Mouse (Mus musculus): Measurements from ENCODE around the gene Glul. TPM values are rescaled to one million over a fixed set of nuclear protein-coding genes. Genes with fewer than 3 reads are reported as not detected.

The Glul gene
- polyA plus RNA-seq, 1 experiment from 2014 or later, result 174 TPM

- H3K4me2 ChIP-seq, result no peak overlapping the region
- no peak overlapping the region for H3K4me3 ChIP-seq
- no peaks in the 10 kb centered on the region for H3K4me1 ChIP-seq
- H3K36me3 ChIP-seq (replicated peaks), result peaks cover 5% of the 10 kb centered on the region; the same call in 1 of the 2 replicates
- H3K27ac ChIP-seq, result no peak overlapping the region
- no peak for ATAC-seq (replicated peaks)
- no peaks in the 10 kb centered on the region for H3K27me3 ChIP-seq (replicated peaks)
- 85% methylated on average over 3 of the region's 3 CpGs for whole genome bisulfite sequencing
- no peaks in the 10 kb centered on the region for H3K9me3 ChIP-seq
- no peak overlapping the region for H3K9ac ChIP-seq
Observed at GRCm38 (mm10) chr1:153913869-153914268, 14.1 kb downstream of the Glul start.

DNA sequence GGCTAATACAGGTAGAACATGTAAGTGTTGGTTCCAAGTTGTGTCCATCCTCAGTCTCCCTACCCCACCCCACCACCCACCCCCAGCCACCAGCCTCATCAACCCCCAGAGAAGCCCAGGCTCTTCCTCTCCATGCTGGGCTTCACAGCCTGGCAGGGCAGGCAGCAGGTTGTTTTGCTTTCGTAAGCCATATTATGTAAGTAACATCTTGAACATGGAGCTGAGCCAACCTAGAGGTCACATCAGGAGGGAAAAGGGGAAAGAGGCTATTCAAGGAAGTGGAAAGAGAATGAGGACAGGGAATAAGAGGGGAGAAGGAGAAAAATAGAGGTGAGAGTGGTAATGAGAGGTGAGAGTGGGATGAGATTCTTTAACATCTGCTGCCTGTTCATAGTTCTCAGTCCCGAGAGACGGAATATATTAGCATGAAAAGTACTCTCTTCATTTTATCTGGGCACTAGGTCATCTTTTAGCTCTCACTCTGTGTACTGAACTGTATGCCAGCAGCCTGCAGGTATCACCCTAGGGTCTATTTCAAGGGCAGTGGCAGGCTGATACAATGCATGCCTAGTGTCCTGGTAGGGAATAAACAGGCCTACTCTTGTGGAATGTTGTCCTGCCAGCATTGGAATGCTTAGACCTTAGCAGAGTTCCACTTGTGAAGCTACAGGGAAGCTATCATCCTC, 18.9 kb downstream of the Glul start:
- H3K9ac ChIP-seq, result no peak overlapping the region
- no peaks in the 10 kb centered on the region for H3K9me3 ChIP-seq
- no peak for ATAC-seq (replicated peaks)
- H3K36me3 ChIP-seq (replicated peaks), result no peaks in the 10 kb centered on the region
- H3K4me1 ChIP-seq, result no peaks in the 10 kb centered on the region
- H3K27ac ChIP-seq, result no peak overlapping the region
- no peaks in the 10 kb centered on the region for H3K27me3 ChIP-seq (replicated peaks)
- H3K4me2 ChIP-seq, result no peak overlapping the region
- H3K4me3 ChIP-seq, result no peak overlapping the region
- WGBS, result 71% methylated on average over 3 of the region's 3 CpGs

- Histone ChIP-seq H3K27me3 (replicated peaks) (no peaks in the 10 kb centered on the region), H3K27ac (no peak overlapping the region), H3K4me1 (no peaks in the 10 kb centered on the region), H3K4me2 (no peak overlapping the region), H3K36me3 (replicated peaks) (no peaks in the 10 kb centered on the region), H3K9me3 (no peaks in the 10 kb centered on the region), H3K9ac (no peak overlapping the region), H3K4me3 (no peak overlapping the region)
- no peak for ATAC-seq (replicated peaks)
- 99% methylated on average over 3 of the region's 3 CpGs for WGBS
Observed at GRCm38 (mm10) chr1:153921642-153922041, 21.9 kb downstream of the Glul start.

DNA sequence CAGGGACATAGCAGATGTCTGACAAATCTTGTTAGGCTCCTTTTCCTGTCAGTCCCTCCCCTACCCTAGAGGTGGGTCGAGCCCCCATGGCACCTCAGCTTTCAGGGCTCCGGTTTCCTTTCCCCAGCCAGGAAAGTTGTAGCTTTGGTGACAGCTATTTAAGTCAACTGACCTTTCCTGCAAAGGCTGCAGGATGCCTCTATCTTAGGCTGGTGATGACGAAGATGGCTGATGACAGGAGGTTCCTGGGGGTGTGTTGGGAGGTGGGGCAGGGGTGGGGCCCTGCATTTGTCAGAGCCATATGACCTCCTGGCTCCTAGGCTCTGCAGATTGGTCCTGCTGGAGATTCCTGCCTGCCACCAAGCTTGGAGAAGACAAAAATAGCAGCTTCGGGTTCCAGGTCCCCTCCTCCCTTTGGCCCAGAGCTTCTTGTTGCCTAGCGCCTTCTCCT, 22.9 kb downstream of the Glul start:
- WGBS, result 69% methylated on average over 5 of the region's 5 CpGs
- no peak for ATAC-seq (replicated peaks)

GRCm38 (mm10) chr1:153924395-153925385, 24.9 kb downstream of the Glul start:
- no peak overlapping the region for H3K9ac ChIP-seq
- no peak overlapping the region for H3K27ac ChIP-seq
- no peak for ATAC-seq (replicated peaks)
- H3K36me3 ChIP-seq (replicated peaks), result no peaks in the 10 kb centered on the region
- WGBS, result 86% methylated on average over 6 of the region's 6 CpGs
- no peaks in the 10 kb centered on the region for H3K27me3 ChIP-seq (replicated peaks)
- H3K9me3 ChIP-seq, result no peaks in the 10 kb centered on the region
- H3K4me3 ChIP-seq, result no peak overlapping the region
- H3K4me1 ChIP-seq, result no peaks in the 10 kb centered on the region
- H3K4me2 ChIP-seq, result no peak overlapping the region

More for the DNA sequence above, 22.9 kb downstream of the Glul start:
- Histone ChIP-seq H3K4me2 (no peak overlapping the region), H3K4me3 (no peak overlapping the region), H3K9me3 (no peaks in the 10 kb centered on the region), H3K9ac (no peak overlapping the region), H3K4me1 (no peaks in the 10 kb centered on the region), H3K27me3 (replicated peaks) (no peaks in the 10 kb centered on the region), H3K27ac (no peak overlapping the region), H3K36me3 (replicated peaks) (no peaks in the 10 kb centered on the region)

DNA sequence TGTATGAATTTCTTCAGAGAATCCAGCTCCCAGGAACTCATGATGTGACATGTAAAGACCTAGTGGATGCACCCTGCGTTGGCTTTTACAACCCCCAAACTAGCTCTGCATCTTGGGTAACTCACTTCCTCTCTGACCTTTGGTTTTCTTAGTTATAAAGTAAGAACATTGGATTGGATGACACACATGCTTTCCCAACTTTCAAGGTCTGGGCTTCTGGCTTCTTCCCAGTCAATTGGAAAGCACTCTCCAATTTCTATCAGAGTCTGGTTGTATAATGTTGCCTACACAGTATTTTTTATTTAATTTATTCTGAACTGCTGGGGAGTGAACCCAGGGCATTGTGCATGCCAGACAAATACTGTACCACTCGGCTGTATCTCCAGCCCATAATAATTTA, 30.7 kb downstream of the Glul start:
- Histone ChIP-seq H3K27ac (no peak overlapping the region), H3K9ac (no peak overlapping the region), H3K27me3 (replicated peaks) (no peaks in the 10 kb centered on the region), H3K4me3 (no peak overlapping the region), H3K36me3 (replicated peaks) (no peaks in the 10 kb centered on the region), H3K4me1 (no peaks in the 10 kb centered on the region), H3K4me2 (no peak overlapping the region), H3K9me3 (no peaks in the 10 kb centered on the region)
- WGBS, result 82% methylated on average over 2 of the region's 2 CpGs
- ATAC-seq (replicated peaks), result no peak

- Histone ChIP-seq H3K4me2 (no peak overlapping the region), H3K27ac (no peak overlapping the region), H3K4me1 (no peaks in the 10 kb centered on the region), H3K27me3 (replicated peaks) (no peaks in the 10 kb centered on the region), H3K9me3 (no peaks in the 10 kb centered on the region), H3K4me3 (no peak overlapping the region), H3K9ac (no peak overlapping the region), H3K36me3 (replicated peaks) (no peaks in the 10 kb centered on the region)
- ATAC-seq (replicated peaks), result no peak
- WGBS, result 77% methylated on average over 1 of the region's 1 CpGs
Observed at GRCm38 (mm10) chr1:153933772-153934171, 34.0 kb downstream of the Glul start.

GRCm38 (mm10) chr1:153935844-153936380, 36.2 kb downstream of the Glul start:
- Histone ChIP-seq H3K9me3 (no peaks in the 10 kb centered on the region), H3K4me2 (no peak overlapping the region), H3K36me3 (replicated peaks) (no peaks in the 10 kb centered on the region), H3K27me3 (replicated peaks) (no peaks in the 10 kb centered on the region), H3K9ac (no peak overlapping the region), H3K4me3 (no peak overlapping the region), H3K4me1 (no peaks in the 10 kb centered on the region), H3K27ac (no peak overlapping the region)
- 69% methylated on average over 12 of the region's 12 CpGs for WGBS
- no peak for ATAC-seq (replicated peaks)

DNA sequence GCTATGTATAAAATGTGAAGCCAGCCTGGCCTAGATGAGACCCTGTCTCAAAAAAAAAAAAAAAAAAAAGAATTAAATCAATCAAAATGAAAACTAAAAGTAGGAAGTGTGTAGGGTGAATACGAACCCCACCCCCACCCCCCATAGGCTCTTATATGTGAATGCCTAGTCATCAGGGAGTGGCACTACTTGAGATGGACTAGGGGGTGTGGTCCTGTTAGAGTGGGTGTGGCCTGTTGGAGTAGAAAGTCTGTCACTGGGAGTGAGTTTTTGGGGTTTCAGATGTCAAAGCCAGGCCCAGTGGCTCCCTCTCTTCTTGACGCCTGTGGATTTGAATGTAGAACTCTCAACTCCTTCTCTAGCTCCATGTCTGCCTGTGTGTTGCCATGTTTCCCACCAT, 37.3 kb downstream of the Glul start:
- Histone ChIP-seq H3K27ac (no peak overlapping the region), H3K36me3 (replicated peaks) (no peaks in the 10 kb centered on the region), H3K4me2 (no peak overlapping the region), H3K4me1 (no peaks in the 10 kb centered on the region), H3K9ac (no peak overlapping the region), H3K9me3 (no peaks in the 10 kb centered on the region), H3K27me3 (replicated peaks) (no peaks in the 10 kb centered on the region), H3K4me3 (no peak overlapping the region)
- no peak for ATAC-seq (replicated peaks)
- 100% methylated on average over 2 of the region's 2 CpGs for WGBS

DNA sequence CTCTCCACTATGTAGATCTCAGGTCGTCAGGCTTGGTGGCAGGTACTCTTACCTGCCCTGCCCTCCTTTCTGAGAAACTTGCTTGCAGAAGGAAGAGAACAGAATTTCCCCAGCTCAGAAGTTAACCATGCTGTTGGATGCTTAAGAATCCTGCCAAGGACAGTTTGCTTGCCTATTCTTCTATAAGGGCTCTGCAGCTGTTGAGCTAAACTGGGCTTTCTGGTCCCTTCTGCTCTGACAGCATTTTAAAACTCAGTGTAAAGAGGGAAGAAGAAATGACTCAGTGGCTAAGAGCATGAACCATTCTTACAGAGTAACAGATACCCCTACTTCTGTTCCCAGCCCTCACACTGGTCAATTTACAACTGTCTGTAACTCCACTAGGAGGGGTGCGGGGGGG, 41.2 kb downstream of the Glul start:
- Histone ChIP-seq H3K4me1 (no peaks in the 10 kb centered on the region), H3K4me3 (no peak overlapping the region), H3K9ac (no peak overlapping the region), H3K36me3 (replicated peaks) (no peaks in the 10 kb centered on the region), H3K4me2 (no peak overlapping the region), H3K27me3 (replicated peaks) (no peaks in the 10 kb centered on the region), H3K9me3 (no peaks in the 10 kb centered on the region), H3K27ac (no peak overlapping the region)
- ATAC-seq (replicated peaks), result no peak
- 89% methylated on average over 2 of the region's 2 CpGs for WGBS

DNA sequence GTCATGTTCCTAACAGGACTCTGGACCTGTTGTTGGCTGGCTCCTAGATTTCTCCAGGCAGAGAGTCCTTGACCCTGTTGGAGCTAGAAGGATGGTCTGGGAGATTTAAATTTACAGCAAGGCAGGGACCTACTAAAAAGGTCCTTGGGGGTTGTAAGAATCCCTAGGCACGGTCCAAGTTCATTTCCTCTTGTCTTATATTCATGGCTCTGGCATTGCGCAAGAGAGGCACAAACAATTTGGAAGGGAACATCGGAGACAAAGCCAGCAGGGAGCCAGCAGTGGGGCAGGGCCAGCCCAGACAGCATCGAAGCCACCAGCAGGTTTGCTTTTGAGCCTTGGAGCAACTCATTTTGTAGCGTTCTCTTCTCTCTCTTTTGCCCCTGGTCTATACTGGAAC, 45.4 kb downstream of the Glul start:
- H3K27ac ChIP-seq, result no peak overlapping the region
- no peak overlapping the region for H3K9ac ChIP-seq
- no peaks in the 10 kb centered on the region for H3K36me3 ChIP-seq (replicated peaks)
- H3K4me3 ChIP-seq, result no peak overlapping the region
- peaks cover 4% of the 10 kb centered on the region; the same call in 1 of the 2 replicates for H3K4me1 ChIP-seq
- no peak overlapping the region for H3K4me2 ChIP-seq
- H3K9me3 ChIP-seq, result no peaks in the 10 kb centered on the region
- H3K27me3 ChIP-seq (replicated peaks), result no peaks in the 10 kb centered on the region
- ATAC-seq (replicated peaks), result no peak
- 79% methylated on average over 5 of the region's 5 CpGs for WGBS

- no peak for ATAC-seq (replicated peaks)
- 28% methylated on average over 7 of the region's 7 CpGs for WGBS
- Histone ChIP-seq H3K27ac (no peak overlapping the region), H3K9ac (no peak overlapping the region), H3K9me3 (no peaks in the 10 kb centered on the region), H3K36me3 (replicated peaks) (no peaks in the 10 kb centered on the region), H3K4me1 (peaks cover 4% of the 10 kb centered on the region; the same call in 1 of the 2 replicates), H3K4me2 (no peak overlapping the region), H3K4me3 (no peak overlapping the region), H3K27me3 (replicated peaks) (no peaks in the 10 kb centered on the region)
Observed at GRCm38 (mm10) chr1:153946971-153947370, 47.2 kb downstream of the Glul start.

Measured in midbrain, embryonic 15.5 days (tissue).